Mouse (Mus musculus) cerebellum, adult 2 months (tissue): ENCODE measurements around the gene Tesc. TPM values are rescaled to one million over a fixed set of nuclear protein-coding genes. Genes with fewer than 3 reads are reported as not detected.

Experiments
- DNase-seq, 2 experiments: peaks; one replicate each; pipeline ENCODE4 v3.0.0; 2021
- H3K27ac ChIP-seq: fragments of 200-500 bp; 2 replicates; pipeline ENCODE4 v1.5.1; 2012; ENCODE audit warnings: low read length, control low read depth, inconsistent platforms; ENCODE audit not compliant: insufficient read depth
- H3K27me3 ChIP-seq: fragments of 200-500 bp; 2 replicates; pipeline ENCODE4 v1.6.1; 2012; ENCODE audit warnings: inconsistent platforms, mild to moderate bottlenecking, low read length, moderate library complexity; ENCODE audit not compliant: control insufficient read depth, insufficient read depth
- H3K4me1 ChIP-seq: fragments of 200-500 bp; 2 replicates; pipeline ENCODE4 v1.6.1; 2011; ENCODE audit warnings: low read length; ENCODE audit not compliant: control insufficient read depth, insufficient read depth
- H3K4me3 ChIP-seq: fragments of 200-500 bp; replicated peaks from 2 replicates; pipeline ENCODE3; 2011; ENCODE audit warnings: mild to moderate bottlenecking, low read depth, low read length, control low read depth; ENCODE audit not compliant: insufficient read depth
- CTCF ChIP-seq: fragments of 200-500 bp; IDR thresholded peaks from 2 replicates; pipeline ENCODE4 v1.5.1; 2011; ENCODE audit warnings: low read depth, mild to moderate bottlenecking, control low read depth, low read length, moderate library complexity, borderline replicate concordance; ENCODE audit not compliant: insufficient read depth
- POLR2A ChIP-seq: fragments of 200-500 bp; IDR thresholded peaks from 2 replicates; pipeline ENCODE4 v1.6.1; 2011; ENCODE audit warnings: low read length, control low read depth, borderline replicate concordance; ENCODE audit not compliant: insufficient read depth
- WGBS: fragments of 180-500 bp; shearing (Covaris S2); methylation state at CpG from one replicate; pipeline ENCODE4 v1.1.7; 2018; 5-methylcytosine and 5-hydroxymethylcytosine counted together
- polyA plus RNA-seq: library from polyadenylated mRNA; depleted of rRNA; stranded (reverse); fragments of >200 nt; gene quantifications from 2 replicates; pipeline ENCODE4 v1.2.3, GENCODE M21; 2012; rRNA removed

Gene Tesc
- 95.4 and 102 TPM in 2 replicates for polyA plus RNA-seq

DNA sequence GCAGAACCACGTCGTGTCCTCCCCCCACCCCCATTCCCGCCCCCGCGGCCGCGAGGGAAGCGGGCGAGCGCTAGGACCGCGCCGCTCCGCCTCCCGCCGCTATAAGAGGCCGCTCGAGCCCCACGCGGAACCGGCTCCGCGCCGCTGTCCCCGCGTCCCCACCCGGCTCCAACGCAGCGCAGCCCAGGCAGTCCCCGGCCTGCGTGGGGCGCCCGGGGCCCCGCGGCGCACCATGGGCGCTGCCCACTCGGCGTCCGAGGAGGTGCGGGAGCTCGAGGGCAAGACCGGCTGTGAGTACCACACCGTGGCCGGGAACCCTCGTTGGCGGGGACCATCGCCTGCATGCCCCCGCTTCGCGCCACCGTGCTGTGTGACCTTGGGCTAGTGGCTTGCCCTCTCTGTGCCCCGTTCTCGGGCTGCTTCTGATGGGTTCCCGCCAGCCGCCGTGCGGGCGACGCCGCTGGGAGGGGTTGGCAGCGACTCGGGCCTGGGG lies at the start of gene Tesc:
Gene Tesc, plus strand, starts transcription at position 46 of the 493 bp plus-strand sequence.
- DNase-seq, result peak; percentile 75 to 81
- TF ChIP-seq CTCF (no peak), POLR2A (peak; percentile 79)
- H3K4me3 ChIP-seq, result peak within 1 kb of the TSS; percentile 63
- peak within 1 kb of the TSS; percentile 80 for H3K27ac ChIP-seq
- H3K27me3 ChIP-seq, result no peaks in the 10 kb centered on the region
- peaks cover 20% of the 10 kb centered on the region for H3K4me1 ChIP-seq
- WGBS, result under 1% methylated on average over 63 of the region's 63 CpGs

DNA sequence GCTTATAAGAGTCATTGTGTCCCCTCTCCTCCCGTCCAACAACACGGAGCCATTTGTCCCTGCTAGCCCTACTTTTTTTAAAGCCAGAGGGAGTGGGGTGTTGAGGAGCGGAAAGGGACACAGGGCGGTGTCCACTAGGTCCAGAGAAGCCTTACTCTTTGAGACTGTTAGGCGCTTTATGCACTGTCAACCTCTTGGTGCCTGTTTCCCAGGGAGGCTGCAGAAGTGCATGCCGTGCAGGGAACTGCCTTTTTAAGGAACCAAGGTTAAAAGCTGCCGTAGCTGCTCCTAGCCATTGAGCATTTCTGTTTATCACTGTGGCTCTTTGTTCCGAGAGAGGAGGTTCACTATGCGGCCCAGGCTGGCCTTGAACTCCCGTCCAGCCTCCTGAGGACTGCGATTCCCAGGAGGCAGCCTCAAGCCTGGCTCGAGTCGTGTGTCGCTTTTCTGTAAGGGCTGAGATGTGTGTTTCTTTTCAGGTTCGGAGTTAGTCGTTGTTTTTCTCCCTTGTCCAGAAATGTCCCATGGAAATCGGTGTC lies 49.3 kb upstream of the Tesc start:
- 21% methylated on average over 17 of the region's 17 CpGs for WGBS
- H3K4me3 ChIP-seq, result peak overlapping the region; percentile 88
- H3K27me3 ChIP-seq, result no peaks in the 10 kb centered on the region
- no peak for TF ChIP-seq POLR2A
- TF ChIP-seq CTCF, result no peak
- H3K4me1 ChIP-seq, result peaks cover 6% of the 10 kb centered on the region; the same call in 1 of the 2 replicates
- no peak overlapping the region for H3K27ac ChIP-seq
- DNase-seq, result no peak

DNA sequence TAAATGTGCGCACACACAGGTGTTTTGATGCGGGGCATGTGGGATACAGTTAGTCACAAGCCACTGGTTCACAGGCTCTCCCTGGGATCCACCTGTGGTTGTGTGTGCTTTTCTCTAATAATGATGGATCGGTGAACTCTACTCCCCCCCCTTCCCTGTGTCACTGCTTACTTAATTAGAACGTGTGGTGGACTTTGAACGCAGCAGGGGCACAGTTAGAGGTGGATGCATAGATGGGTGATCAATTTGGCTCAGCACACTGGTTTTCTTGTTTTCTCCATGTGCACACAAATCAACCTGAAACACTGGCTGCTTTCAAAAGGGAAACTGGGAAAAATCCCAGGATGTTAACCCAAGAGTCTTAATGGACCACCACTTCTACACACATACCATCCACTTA lies 48.5 kb upstream of the Tesc start:
- H3K4me1 ChIP-seq, result peaks cover 10% of the 10 kb centered on the region; the same call in 1 of the 2 replicates
- H3K27ac ChIP-seq, result no peak overlapping the region
- DNase-seq, result no peak
- H3K27me3 ChIP-seq, result no peaks in the 10 kb centered on the region
- no peak for TF ChIP-seq POLR2A
- H3K4me3 ChIP-seq, result peak overlapping the region; percentile 16
- 26% methylated on average over 5 of the region's 5 CpGs for WGBS

DNA sequence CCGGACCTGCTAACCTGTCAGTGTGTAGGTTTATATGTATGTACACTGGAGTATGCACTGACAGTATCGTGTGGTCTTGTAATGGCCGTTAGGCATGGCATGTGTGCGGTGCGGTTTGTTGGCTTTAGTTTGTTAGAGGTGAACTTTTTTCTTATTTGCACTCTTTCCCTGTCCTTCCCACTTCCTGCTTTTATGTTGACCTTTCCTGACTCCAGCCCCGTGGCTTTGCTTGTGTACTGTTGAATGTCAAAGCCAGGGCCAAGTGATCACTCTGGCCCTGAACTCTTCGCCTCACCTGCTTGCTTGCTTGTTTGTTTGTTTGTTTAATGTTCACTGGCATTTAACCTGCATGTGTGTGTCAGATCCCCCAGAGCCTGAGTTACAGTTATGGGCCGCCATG lies 46.6 kb upstream of the Tesc start:
- H3K4me3 ChIP-seq, result no peak overlapping the region
- H3K4me1 ChIP-seq, result peaks cover 20% of the 10 kb centered on the region
- no peak overlapping the region for H3K27ac ChIP-seq
- TF ChIP-seq CTCF, result no peak
- no peak for TF ChIP-seq POLR2A
- DNase-seq, result no peak
- WGBS, result 84% methylated on average over 8 of the region's 8 CpGs
- no peaks in the 10 kb centered on the region for H3K27me3 ChIP-seq

DNA sequence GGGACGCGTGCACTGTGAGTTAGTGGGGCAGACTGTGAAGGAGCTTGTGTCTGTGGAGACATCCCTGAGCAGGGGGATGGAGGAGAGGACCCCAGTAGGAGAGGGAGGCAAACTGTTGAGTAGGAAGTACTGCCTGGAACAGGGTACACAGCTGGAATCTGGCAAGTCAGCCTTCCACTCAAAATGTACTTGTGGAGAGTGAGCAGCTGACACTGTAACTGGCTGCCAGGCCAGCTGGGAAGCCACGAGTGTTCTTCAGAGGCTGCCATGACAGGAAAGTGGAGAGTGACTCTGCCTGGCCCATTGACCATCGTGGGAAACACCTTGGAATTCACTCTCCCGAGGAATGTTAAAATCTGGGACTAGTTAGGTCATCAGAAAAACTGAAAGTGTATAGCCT lies 45.6 kb upstream of the Tesc start:
- Histone ChIP-seq H3K27me3 (no peaks in the 10 kb centered on the region), H3K4me1 (peaks cover 20% of the 10 kb centered on the region), H3K27ac (no peak overlapping the region), H3K4me3 (no peak overlapping the region)
- 53% methylated on average over 5 of the region's 5 CpGs for WGBS
- TF ChIP-seq CTCF (no peak), POLR2A (no peak)
- DNase-seq, result no peak

DNA sequence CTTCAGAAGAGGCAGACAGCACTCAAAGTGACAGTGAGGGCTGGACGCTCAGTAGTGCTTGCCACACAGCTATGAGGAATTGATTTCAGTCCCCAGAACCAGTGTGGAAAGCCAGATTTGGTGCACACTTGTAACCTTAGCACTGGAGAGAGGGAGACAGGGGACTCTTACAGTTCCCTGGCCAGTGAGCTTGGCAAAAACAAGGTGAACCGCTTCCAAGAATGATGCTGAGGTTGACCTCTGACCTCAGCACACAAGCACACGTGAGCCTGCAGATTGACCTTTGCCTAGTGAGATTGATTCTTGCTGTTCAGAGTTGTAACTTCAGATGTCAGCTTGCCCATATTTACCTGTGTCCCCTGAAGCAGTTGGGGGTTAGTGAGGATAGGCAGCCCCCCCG lies 41.2 kb upstream of the Tesc start:
- no peak overlapping the region for H3K27ac ChIP-seq
- WGBS, result 64% methylated on average over 4 of the region's 4 CpGs

DNA sequence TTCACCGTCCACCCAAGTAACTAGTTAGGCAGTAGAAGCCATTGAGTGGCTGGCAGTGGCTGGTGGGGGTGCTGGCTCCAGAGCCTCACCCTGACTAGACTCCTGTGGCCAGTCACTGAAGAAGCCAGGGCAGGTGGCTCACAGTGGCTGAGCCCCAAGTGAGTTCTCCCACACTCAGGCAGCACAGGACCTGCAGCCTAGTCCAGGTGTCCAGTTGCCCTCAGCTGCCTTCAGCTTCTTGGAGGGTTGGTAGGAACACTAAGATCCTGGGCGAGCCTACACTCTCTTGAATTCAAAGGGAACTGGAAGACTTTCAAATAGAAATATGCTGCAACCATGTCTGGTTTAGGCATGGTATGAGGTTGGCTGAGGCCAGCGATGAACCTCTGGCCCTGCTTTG lies 39.7 kb upstream of the Tesc start:
- H3K27me3 ChIP-seq, result no peaks in the 10 kb centered on the region
- H3K4me3 ChIP-seq, result no peak overlapping the region
- WGBS, result 70% methylated on average over 3 of the region's 3 CpGs
- no peak overlapping the region for H3K27ac ChIP-seq
- no peak for DNase-seq
- peaks cover 21% of the 10 kb centered on the region for H3K4me1 ChIP-seq
- TF ChIP-seq POLR2A (no peak), CTCF (no peak)

More for the DNA sequence above, 41.2 kb upstream of the Tesc start:
- no peak overlapping the region for H3K4me3 ChIP-seq
- DNase-seq, result no peak
- H3K4me1 ChIP-seq, result peaks cover 22% of the 10 kb centered on the region
- TF ChIP-seq CTCF (no peak), POLR2A (no peak)
- H3K27me3 ChIP-seq, result no peaks in the 10 kb centered on the region

DNA sequence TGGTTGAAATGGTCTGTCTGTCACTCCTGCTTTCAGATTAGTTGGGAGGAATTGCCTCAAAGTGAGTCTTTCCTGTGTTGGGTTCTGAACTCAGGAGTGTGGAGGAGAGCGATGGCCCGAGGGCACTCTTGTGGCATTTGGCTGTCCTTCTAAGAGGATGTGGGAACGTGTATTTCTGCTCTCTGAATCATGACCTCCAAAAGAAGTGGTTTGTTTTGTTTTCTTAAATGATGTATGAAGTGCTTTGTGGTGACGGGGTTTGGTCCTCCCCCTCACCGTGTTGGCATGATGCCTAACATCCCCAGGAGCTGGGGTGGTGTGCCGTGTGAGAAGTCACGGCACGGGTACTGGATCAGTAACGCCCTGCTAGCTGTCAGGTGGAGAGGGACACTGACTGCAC lies 39.2 kb upstream of the Tesc start:
- TF ChIP-seq POLR2A (no peak), CTCF (no peak)
- 52% methylated on average over 9 of the region's 9 CpGs for WGBS
- Histone ChIP-seq H3K4me1 (peaks cover 20% of the 10 kb centered on the region), H3K27me3 (no peaks in the 10 kb centered on the region), H3K27ac (no peak overlapping the region), H3K4me3 (no peak overlapping the region)
- no peak for DNase-seq

DNA sequence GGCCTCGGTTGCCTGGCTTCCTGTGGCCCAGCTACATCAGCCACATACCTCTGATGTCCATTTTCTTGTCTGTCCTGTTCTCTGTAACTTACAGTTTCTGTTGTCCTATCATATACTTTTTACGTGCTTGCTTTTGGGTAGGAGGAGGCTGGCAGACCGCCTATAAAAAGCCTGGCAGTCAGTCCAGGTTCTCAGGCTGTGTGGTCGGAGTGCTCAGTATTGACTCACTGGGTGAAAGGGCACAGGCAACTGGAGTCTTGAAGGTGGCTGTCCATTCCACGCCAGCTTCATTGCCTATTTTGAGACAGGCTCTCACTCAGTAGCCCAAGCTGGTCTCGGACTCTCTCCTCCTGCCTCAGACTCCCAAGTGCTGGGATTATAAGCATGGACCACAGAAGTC lies 37.8 kb upstream of the Tesc start:
- WGBS, result 50% methylated on average over 6 of the region's 6 CpGs
- Histone ChIP-seq H3K4me1 (peaks cover 29% of the 10 kb centered on the region), H3K27me3 (no peaks in the 10 kb centered on the region), H3K4me3 (no peak overlapping the region), H3K27ac (no peak overlapping the region)
- TF ChIP-seq CTCF, result no peak
- TF ChIP-seq POLR2A, result no peak
- DNase-seq, result no peak
